Mouse (Mus musculus) liver, embryonic 14.5 days (tissue): ENCODE data around the gene Hacd2.

Source experiments
- CTCF ChIP-seq: IDR thresholded peaks from 2 replicates; pipeline ENCODE4 v1.5.1; 2016; ENCODE audit warnings: antibody characterized with exemption, low read depth, control low read depth
- EP300 ChIP-seq: IDR thresholded peaks from 2 replicates; pipeline ENCODE4 v1.6.1; 2016; ENCODE audit warnings: antibody characterized with exemption, low read depth

- TF ChIP-seq CTCF, result no peak
- no peak for TF ChIP-seq EP300
Observed at GRCm38 (mm10) chr16:35140620-35140975, 118.4 kb downstream of the Hacd2 start.
